7 mouse cellular contexts compared by ENCODE assay signal in the genomic region with DNA sequence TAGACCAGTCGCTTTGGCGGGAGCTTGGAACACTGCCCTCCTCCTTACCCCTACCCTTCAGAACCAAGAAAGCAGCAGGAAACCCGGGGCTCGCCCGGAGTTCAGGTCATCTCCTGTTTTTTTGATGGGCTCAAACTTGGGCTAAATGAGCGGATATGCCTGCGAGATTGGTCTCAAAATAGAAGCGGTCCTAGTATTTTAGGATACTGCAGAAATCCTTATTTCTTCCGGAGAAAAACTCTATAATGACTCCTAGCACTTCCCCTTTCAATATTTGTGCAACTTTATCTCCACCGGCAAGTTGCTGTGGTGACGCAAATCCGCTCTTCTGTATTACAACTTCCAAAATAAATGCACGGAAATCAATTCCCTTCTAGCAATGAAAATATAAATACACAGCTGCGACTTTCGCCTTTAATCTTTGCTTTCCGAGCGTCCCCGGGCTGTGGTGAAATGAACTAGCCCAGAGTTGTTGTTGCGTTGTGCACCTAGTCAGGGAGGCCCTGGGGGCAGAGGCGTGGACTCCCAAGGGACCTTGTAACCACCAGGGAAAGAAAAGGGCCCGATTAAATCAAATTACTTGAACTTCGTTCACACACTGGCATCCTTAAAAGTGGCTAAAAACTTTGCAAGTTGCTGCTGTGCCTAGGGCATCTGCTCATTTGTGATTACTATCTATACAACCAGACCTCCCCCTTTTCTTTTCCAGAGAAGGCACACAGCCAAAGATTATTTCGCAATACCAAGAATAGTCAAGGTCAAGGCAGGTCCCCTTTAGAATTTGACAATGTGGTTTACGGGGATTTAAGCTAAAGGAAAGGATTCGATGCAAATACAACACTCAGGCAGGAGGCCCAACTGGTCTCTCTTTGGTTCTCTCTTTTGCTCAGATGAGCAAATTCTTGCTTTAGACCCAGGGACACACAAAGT. TPM values are rescaled to one million over a fixed set of nuclear protein-coding genes. Genes with fewer than 3 reads are reported as not detected.
DNase-seq lines count a peak whose midpoint lies in the region; ATAC-seq and TF ChIP-seq lines count a peak whose summit lies in the region.

No protein-coding gene starts in this region.

- peak overlapping the region; percentile 3; the same call in 1 of the 2 replicates for H3K4me2 ChIP-seq in heart, embryonic 16.5 days (ENCODE audit: low read depth, low read length)
- no peak overlapping the region for H3K4me2 ChIP-seq in forebrain, embryonic 16.5 days (ENCODE audit: low read length)
- H3K4me2 ChIP-seq in forebrain, embryonic 11.5 days (ENCODE audit: low read depth, low read length, severe bottlenecking): no peak overlapping the region
- H3K4me2 ChIP-seq in hindbrain, embryonic 16.5 days (ENCODE audit: low read length): no peak overlapping the region

- H3K27me3 ChIP-seq in MEL (ENCODE audit: control insufficient read depth in 1 of 2, insufficient read depth in 2 of 2, low read length in 2 of 2): no peaks in the 10 kb centered on the region
- peaks cover 48% of the 10 kb centered on the region for H3K27me3 ChIP-seq in heart, embryonic 16.5 days (ENCODE audit: control insufficient read depth, insufficient read depth, low read length)
- peaks cover 69% of the 10 kb centered on the region for H3K27me3 ChIP-seq in forebrain, embryonic 16.5 days (replicated peaks; ENCODE audit: control insufficient read depth, insufficient read depth, low read length)
- H3K27me3 ChIP-seq in forebrain, embryonic 11.5 days (ENCODE audit: control insufficient read depth, insufficient read depth, low read length): peaks cover 74% of the 10 kb centered on the region
- H3K27me3 ChIP-seq in hindbrain, embryonic 16.5 days (replicated peaks; ENCODE audit: control insufficient read depth, insufficient read depth, low read length): peaks cover 53% of the 10 kb centered on the region

- peak; percentile 8 for DNase-seq in 3T3-L1 (ENCODE audit: low read depth, low spot score)
- DNase-seq in MEL (ENCODE audit: low read depth, low spot score): peak; percentile 75
- DNase-seq in lung, adult 18-20 months: peak; percentile 36 to 49
- no peak for DNase-seq in forebrain, embryonic 11.5 days (ENCODE audit: low spot score)

- H3K4me3 ChIP-seq in MEL (ENCODE audit: control insufficient read depth in 1 of 2, insufficient read depth in 1 of 2, low read depth in 2 of 2, low read length in 2 of 2): peak overlapping the region; percentile 48 to 65
- no peak overlapping the region for H3K4me3 ChIP-seq in heart, embryonic 16.5 days (ENCODE audit: low read length)
- H3K4me3 ChIP-seq in forebrain, embryonic 16.5 days (replicated peaks; ENCODE audit: low read length): no peak overlapping the region
- no peak overlapping the region for H3K4me3 ChIP-seq in forebrain, embryonic 11.5 days (ENCODE audit: low read depth, low read length)
- no peak overlapping the region for H3K4me3 ChIP-seq in hindbrain, embryonic 16.5 days (ENCODE audit: low read length)

- H3K36me3 ChIP-seq in MEL (ENCODE audit: control insufficient read depth in 1 of 2, insufficient read depth in 2 of 2, low read length in 2 of 2): peaks cover 0 to 7% of the 10 kb centered on the region in 2 experiments; a peak in 1 of 4 replicates
- H3K36me3 ChIP-seq in heart, embryonic 16.5 days (ENCODE audit: control insufficient read depth, insufficient read depth): no peaks in the 10 kb centered on the region
- H3K36me3 ChIP-seq in forebrain, embryonic 16.5 days (ENCODE audit: control insufficient read depth, insufficient read depth): no peaks in the 10 kb centered on the region
- no peaks in the 10 kb centered on the region for H3K36me3 ChIP-seq in forebrain, embryonic 11.5 days (ENCODE audit: control insufficient read depth, insufficient read depth, low read length)
- no peaks in the 10 kb centered on the region for H3K36me3 ChIP-seq in hindbrain, embryonic 16.5 days (ENCODE audit: control insufficient read depth, insufficient read depth, low read length)

- no peak for TF ChIP-seq RAD21 in MEL (IDR thresholded peaks at IDR 0.05; ENCODE audit: low read depth, low read length)

- H3K27ac ChIP-seq in MEL (ENCODE audit: control insufficient read depth, low read depth, low read length): peak overlapping the region; percentile 71
- peak overlapping the region; percentile 73 for H3K27ac ChIP-seq in heart, embryonic 16.5 days (ENCODE audit: low read length)
- no peak overlapping the region for H3K27ac ChIP-seq in forebrain, embryonic 16.5 days (ENCODE audit: low read length)
- H3K27ac ChIP-seq in forebrain, embryonic 11.5 days (ENCODE audit: low read depth, low read length): no peak overlapping the region
- no peak overlapping the region for H3K27ac ChIP-seq in hindbrain, embryonic 16.5 days (ENCODE audit: low read depth, low read length)

- ATAC-seq in heart, embryonic 16.5 days (replicated peaks; ENCODE audit: extremely low read depth, insufficient read depth, low FRiP score): peak; percentile 23; the same call in 1 of the 2 replicates
- ATAC-seq in forebrain, embryonic 16.5 days: no peak
- no peak for ATAC-seq in forebrain, embryonic 11.5 days (replicated peaks; ENCODE audit: low FRiP score)
- no peak for ATAC-seq in hindbrain, embryonic 16.5 days

- 0 out of 4 replicates have a peak, but pooled peaks of 1 of the 2 experiments have one; percentile 34 for TF ChIP-seq EP300 in MEL (IDR thresholded peaks at IDR 0.05; ENCODE audit: low read depth in 1 of 2, low read length in 2 of 2)

- peak in 1 of 2 experiments; percentile 46; a peak in 1 of 4 replicates for TF ChIP-seq POLR2A in MEL (IDR thresholded peaks at IDR 0.05; ENCODE audit: control insufficient read depth in 1 of 2, insufficient read depth in 1 of 2, low read depth in 1 of 2, low read length in 2 of 2, poor library complexity in 1 of 2)

- no peaks in the 10 kb centered on the region for H3K9me3 ChIP-seq in MEL (replicated peaks; ENCODE audit: insufficient read depth, low read length)
- H3K9me3 ChIP-seq in heart, embryonic 16.5 days (replicated peaks; ENCODE audit: control insufficient read depth, low read length): no peaks in the 10 kb centered on the region
- H3K9me3 ChIP-seq in forebrain, embryonic 16.5 days (ENCODE audit: control insufficient read depth, low read length): no peaks in the 10 kb centered on the region
- H3K9me3 ChIP-seq in forebrain, embryonic 11.5 days (ENCODE audit: control insufficient read depth, low read length): no peaks in the 10 kb centered on the region
- no peaks in the 10 kb centered on the region for H3K9me3 ChIP-seq in hindbrain, embryonic 16.5 days (ENCODE audit: control insufficient read depth, low read length)

- H3K9ac ChIP-seq in MEL (ENCODE audit: control insufficient read depth, low read depth, low read length, poor library complexity, severe bottlenecking): peak overlapping the region; percentile 79
- no peak overlapping the region for H3K9ac ChIP-seq in heart, embryonic 16.5 days (ENCODE audit: low read length)
- no peak overlapping the region for H3K9ac ChIP-seq in forebrain, embryonic 16.5 days (replicated peaks; ENCODE audit: low read depth, low read length)
- H3K9ac ChIP-seq in forebrain, embryonic 11.5 days (ENCODE audit: low read length): no peak overlapping the region
- no peak overlapping the region for H3K9ac ChIP-seq in hindbrain, embryonic 16.5 days (ENCODE audit: low read depth, low read length)

- H3K4me1 ChIP-seq in MEL (ENCODE audit: control insufficient read depth in 1 of 2, insufficient read depth in 2 of 2, low read length in 2 of 2): peaks cover 3 to 5% of the 10 kb centered on the region in 2 experiments; a peak in 1 of 4 replicates
- peaks cover 5% of the 10 kb centered on the region for H3K4me1 ChIP-seq in heart, embryonic 16.5 days (ENCODE audit: control insufficient read depth, insufficient read depth, low read length)
- peaks cover 19% of the 10 kb centered on the region for H3K4me1 ChIP-seq in forebrain, embryonic 16.5 days (replicated peaks; ENCODE audit: control insufficient read depth, insufficient read depth, low read length)
- H3K4me1 ChIP-seq in forebrain, embryonic 11.5 days (replicated peaks; ENCODE audit: control insufficient read depth, insufficient read depth, low read length): peaks cover 4% of the 10 kb centered on the region; the same call in 1 of the 2 replicates
- H3K4me1 ChIP-seq in hindbrain, embryonic 16.5 days (ENCODE audit: control insufficient read depth, insufficient read depth, low read depth, low read length): peaks cover 12% of the 10 kb centered on the region

- no peak for TF ChIP-seq CTCF in MEL (IDR thresholded peaks at IDR 0.05 in 2 of 3, conservative IDR thresholded peaks at IDR 0.05 in 1 of 3; ENCODE audit: control insufficient read depth in 1 of 3, insufficient read depth in 1 of 3, low read depth in 2 of 3, low read length in 3 of 3, poor library complexity in 1 of 3, severe bottlenecking in 1 of 3)

- peaks cover 6% of the 10 kb centered on the region for H3K79me2 ChIP-seq in MEL (ENCODE audit: control insufficient read depth, insufficient read depth, low read length, poor library complexity)

- WGBS in heart, embryonic 16.5 days: 12% methylated on average over 25 of the region's 25 CpGs
- 1% methylated on average over 25 of the region's 25 CpGs for WGBS in forebrain, embryonic 16.5 days
- 2% methylated on average over 25 of the region's 25 CpGs for WGBS in forebrain, embryonic 11.5 days
- WGBS in hindbrain, embryonic 16.5 days: 5% methylated on average over 25 of the region's 25 CpGs

TF ChIP-seq in MEL, 35 proteins besides CTCF, POLR2A, EP300 and RAD21 (continues in another document):
- no peak; the same call in 1 of the 2 replicates for TF ChIP-seq MXI1 (IDR thresholded peaks at IDR 0.05; ENCODE audit: low read depth, low read length)
- TF ChIP-seq ZNF384 (IDR thresholded peaks at IDR 0.05; ENCODE audit: low read depth, low read length): 0 out of 2 replicates have a peak, but pooled peaks have one; percentile 39
- peak; percentile 75 for TF ChIP-seq GATA1 (IDR thresholded peaks at IDR 0.05; ENCODE audit: low read depth, low read length)
- TF ChIP-seq E2F4 (IDR thresholded peaks at IDR 0.05; ENCODE audit: borderline replicate concordance, low read depth, low read length): no peak
- 0 out of 2 replicates have a peak, but pooled peaks have one; percentile 27 for TF ChIP-seq MEF2A (IDR thresholded peaks at IDR 0.05; ENCODE audit: extremely low read depth, insufficient replicate concordance, low read depth, low read length, poor library complexity, severe bottlenecking)
- TF ChIP-seq CHD2 (IDR thresholded peaks at IDR 0.05; ENCODE audit: low read length): no peak
- no peak for TF ChIP-seq MAX (IDR thresholded peaks at IDR 0.05; ENCODE audit: low read length)

RNA-seq across cellular contexts. Expression of a gene that starts 2.8 kb away (rescaled TPM):
- 2.4 and 2.7 TPM in 2 replicates for total RNA-seq in MEL (2012; rRNA removed)
- polyA plus RNA-seq in MEL (2012; ENCODE audit: insufficient read depth in 1 of 2, insufficient read length in 2 of 2, low read depth in 1 of 2, low replicate concordance in 2 of 2, missing spikeins in 1 of 2): 1 to 10 TPM in 1 of 2 experiments, not detected in 1; 9.6 TPM
- polyA plus RNA-seq in heart, embryonic 16.5 days (2015; fragmentation: Nextera tagmentation; extraction: Ambion mirVana): 9.5 and 13.8 TPM in 2 replicates
- polyA plus RNA-seq in forebrain, embryonic 16.5 days (2015; fragmentation: Nextera tagmentation; extraction: Ambion mirVana): 1.8 and 2.1 TPM in 2 replicates
- 3.0 and 4.6 TPM in 2 replicates for polyA plus RNA-seq in forebrain, embryonic 11.5 days (2014; fragmentation: Nextera tagmentation; extraction: Ambion mirVana)
- polyA plus RNA-seq in hindbrain, embryonic 16.5 days (2015; fragmentation: Nextera tagmentation; extraction: Ambion mirVana): 2.3 and 2.4 TPM in 2 replicates

Comparison
In these comparisons a context has a peak if more than half of its experiments do, and no peak if none do; other contexts are left out.
1. H3K27ac ChIP-seq: peak in MEL (single experiment) and heart, embryonic 16.5 days (single experiment); none in forebrain, embryonic 16.5 days (single experiment), forebrain, embryonic 11.5 days (single experiment) and hindbrain, embryonic 16.5 days (single experiment).
2. H3K4me3 ChIP-seq: peak in MEL (2 of 2); none in heart, embryonic 16.5 days (single experiment), forebrain, embryonic 16.5 days (single experiment), forebrain, embryonic 11.5 days (single experiment) and hindbrain, embryonic 16.5 days (single experiment).